ENCODE assay signal across 8 mouse cellular contexts in genomic region chr7:131559986-131560696, GRCm38 (mm10). TPM values are rescaled to one million over a fixed set of nuclear protein-coding genes. Genes with fewer than 3 reads are reported as not detected.
DNase-seq lines count a peak whose midpoint lies in the region; ATAC-seq lines count a peak whose summit lies in the region.

TSS of gene Bub3 (plus strand) at chr7:131560222.

- ATAC-seq in hindbrain, embryonic 14.5 days (ENCODE audit: low FRiP score), result peak; percentile 94

- peak; percentile 97 for DNase-seq in R1 (ENCODE audit: low read depth, low spot score)
- DNase-seq in cerebellum, postnatal 25 days, result peak; percentile 92 to 93
- DNase-seq in frontal cortex, postnatal 25 days (ENCODE audit: low spot score in 2 of 2), result peak; percentile 80 to 85
- DNase-seq in hindbrain, embryonic 14.5 days (ENCODE audit: low spot score), result peak; percentile 93
- peak; percentile 90 to 91 for DNase-seq in layer of hippocampus, postnatal 36 days
- DNase-seq in lung, postnatal 36 days, result peak; percentile 98
- peak; percentile 97 for DNase-seq in retina, postnatal 1 day
- peak; percentile 85 to 86 for DNase-seq in urinary bladder, adult 18-20 months (ENCODE audit: low spot score in 2 of 2)

- peak within 1 kb of the TSS; percentile 86 for H3K27ac ChIP-seq in hindbrain, embryonic 14.5 days

- WGBS in hindbrain, embryonic 14.5 days, result 1% methylated on average over 46 of the region's 51 CpGs

- H3K4me3 ChIP-seq in hindbrain, embryonic 14.5 days (replicated peaks; ENCODE audit: low read length), result peak within 1 kb of the TSS; percentile 54

- peak within 1 kb of the TSS; percentile 71 for H3K9ac ChIP-seq in hindbrain, embryonic 14.5 days

- peak within 1 kb of the TSS; percentile 65 for H3K4me2 ChIP-seq in hindbrain, embryonic 14.5 days (replicated peaks)

- H3K4me1 ChIP-seq in hindbrain, embryonic 14.5 days (replicated peaks; ENCODE audit: control insufficient read depth, insufficient read depth, low read length), result peaks cover 9% of the 10 kb centered on the region

- H3K9me3 ChIP-seq in hindbrain, embryonic 14.5 days (ENCODE audit: control insufficient read depth, low read length), result no peaks in the 10 kb centered on the region

- peaks cover 30% of the 10 kb centered on the region for H3K36me3 ChIP-seq in hindbrain, embryonic 14.5 days (replicated peaks; ENCODE audit: control insufficient read depth, insufficient read depth)

- H3K27me3 ChIP-seq in hindbrain, embryonic 14.5 days (ENCODE audit: control insufficient read depth, insufficient read depth, low read length), result peaks cover 41% of the 10 kb centered on the region

RNA-seq across cellular contexts. Expression of gene Bub3, which starts in this region (rescaled TPM):
- polyA plus RNA-seq in hindbrain, embryonic 14.5 days (2014; fragmentation: Nextera tagmentation; extraction: Ambion mirVana), result 157 and 158 TPM in 2 replicates
- 10 to 100 TPM; 57.4 to 61.9 TPM for total RNA-seq in layer of hippocampus, postnatal 36 days (2021)

Comparison
In these comparisons a context has a peak if more than half of its experiments do, and no peak if none do; other contexts are left out.
1. Peak in every context shown above with its lines: DNase-seq, ATAC-seq, H3K4me3 ChIP-seq and H3K27ac ChIP-seq.